Mouse (Mus musculus): ENCODE measurements at regions not wholly inside any gene's neighbourhood (a gene's known extent, or its start where the extent isn't known, plus 50 kb on each side); places are given as distances from the start of the nearest gene placed in this dataset.

- Histone ChIP-seq H3K36me3 (ENCODE audit: insufficient read depth, low read length) (no peaks in the 10 kb centered on the region), H3K27ac (ENCODE audit: low read length) (no peak overlapping the region), H3K9me3 (ENCODE audit: low read length) (no peaks in the 10 kb centered on the region), H3K4me3 (ENCODE audit: low read length) (no peak overlapping the region), H3K4me2 (replicated peaks; ENCODE audit: low read depth, low read length) (no peak overlapping the region; the same call in 1 of the 2 replicates), H3K27me3 (ENCODE audit: insufficient read depth, low read length) (no peaks in the 10 kb centered on the region), H3K4me1 (ENCODE audit: insufficient read depth, low read length) (0 out of 2 replicates have a peak, but pooled peaks cover 5% of the 10 kb centered on the region), H3K9ac (replicated peaks; ENCODE audit: low read length) (no peak overlapping the region)
- peak; percentile 89 for ATAC-seq (ENCODE audit: low FRiP score, low TSS enrichment)
- 9% methylated on average over 7 of the region's 7 CpGs for WGBS
Observed at GRCm38 (mm10) chr12:68599681-68600596, 559.0 kb downstream of the Rps29 start.

- 63% methylated on average over 8 of the region's 8 CpGs for WGBS
- H3K27ac ChIP-seq (ENCODE audit: low read length), result no peak overlapping the region
- no peaks in the 10 kb centered on the region for H3K36me3 ChIP-seq (ENCODE audit: insufficient read depth, low read length)
- H3K4me1 ChIP-seq (ENCODE audit: insufficient read depth, low read length), result 0 out of 2 replicates have a peak, but pooled peaks cover 5% of the 10 kb centered on the region
- no peak for ATAC-seq (ENCODE audit: low FRiP score, low TSS enrichment)
- no peak overlapping the region for H3K9ac ChIP-seq (replicated peaks; ENCODE audit: low read length)
- no peak overlapping the region for H3K4me3 ChIP-seq (ENCODE audit: low read length)
- H3K4me2 ChIP-seq (replicated peaks; ENCODE audit: low read depth, low read length), result no peak overlapping the region
- H3K27me3 ChIP-seq (ENCODE audit: insufficient read depth, low read length), result no peaks in the 10 kb centered on the region
- no peaks in the 10 kb centered on the region for H3K9me3 ChIP-seq (ENCODE audit: low read length)
Observed at GRCm38 (mm10) chr12:68599016-68599616, 559.9 kb downstream of the Rps29 start.

- Histone ChIP-seq H3K4me2 (replicated peaks; ENCODE audit: low read depth, low read length) (no peak overlapping the region), H3K27ac (ENCODE audit: low read length) (no peak overlapping the region), H3K9me3 (ENCODE audit: low read length) (no peaks in the 10 kb centered on the region), H3K36me3 (ENCODE audit: insufficient read depth, low read length) (no peaks in the 10 kb centered on the region), H3K4me1 (ENCODE audit: insufficient read depth, low read length) (peaks cover 3% of the 10 kb centered on the region; the same call in 1 of the 2 replicates), H3K27me3 (ENCODE audit: insufficient read depth, low read length) (no peaks in the 10 kb centered on the region), H3K4me3 (ENCODE audit: low read length) (no peak overlapping the region), H3K9ac (replicated peaks; ENCODE audit: low read length) (no peak overlapping the region)
- WGBS, result 90% methylated on average over 3 of the region's 3 CpGs
- no peak for ATAC-seq (ENCODE audit: low FRiP score, low TSS enrichment)
Observed at GRCm38 (mm10) chr12:68585524-68585872, 573.5 kb downstream of the Rps29 start.

- no peaks in the 10 kb centered on the region for H3K9me3 ChIP-seq (ENCODE audit: low read length)
- no peak overlapping the region for H3K9ac ChIP-seq (replicated peaks; ENCODE audit: low read length)
- peaks cover 3% of the 10 kb centered on the region; the same call in 1 of the 2 replicates for H3K4me1 ChIP-seq (ENCODE audit: insufficient read depth, low read length)
- no peak overlapping the region for H3K27ac ChIP-seq (ENCODE audit: low read length)
- ATAC-seq (ENCODE audit: low FRiP score, low TSS enrichment), result no peak
- no peak overlapping the region for H3K4me2 ChIP-seq (replicated peaks; ENCODE audit: low read depth, low read length)
- no peaks in the 10 kb centered on the region for H3K36me3 ChIP-seq (ENCODE audit: insufficient read depth, low read length)
- H3K27me3 ChIP-seq (ENCODE audit: insufficient read depth, low read length), result no peaks in the 10 kb centered on the region
- H3K4me3 ChIP-seq (ENCODE audit: low read length), result no peak overlapping the region
- WGBS, result 44% methylated on average over 6 of the region's 6 CpGs
Observed at GRCm38 (mm10) chr12:68584786-68585523, 574.0 kb downstream of the Rps29 start.

GRCm38 (mm10) chr12:68579909-68580308 lies 579.1 kb downstream of the Rps29 start:
- ATAC-seq (ENCODE audit: low FRiP score, low TSS enrichment), result no peak
- Histone ChIP-seq H3K36me3 (ENCODE audit: insufficient read depth, low read length) (no peaks in the 10 kb centered on the region), H3K27ac (ENCODE audit: low read length) (no peak overlapping the region), H3K27me3 (ENCODE audit: insufficient read depth, low read length) (no peaks in the 10 kb centered on the region), H3K4me2 (replicated peaks; ENCODE audit: low read depth, low read length) (no peak overlapping the region), H3K9me3 (ENCODE audit: low read length) (no peaks in the 10 kb centered on the region), H3K9ac (replicated peaks; ENCODE audit: low read length) (no peak overlapping the region), H3K4me3 (ENCODE audit: low read length) (no peak overlapping the region), H3K4me1 (ENCODE audit: insufficient read depth, low read length) (peaks cover 5% of the 10 kb centered on the region)
- 61% methylated on average over 5 of the region's 5 CpGs for WGBS

- no peak overlapping the region for H3K4me2 ChIP-seq (replicated peaks; ENCODE audit: low read depth, low read length)
- no peaks in the 10 kb centered on the region for H3K27me3 ChIP-seq (ENCODE audit: insufficient read depth, low read length)
- no peak overlapping the region for H3K4me3 ChIP-seq (ENCODE audit: low read length)
- WGBS, result 59% methylated on average over 6 of the region's 6 CpGs
- H3K4me1 ChIP-seq (ENCODE audit: insufficient read depth, low read length), result peaks cover 3% of the 10 kb centered on the region
- no peak overlapping the region for H3K27ac ChIP-seq (ENCODE audit: low read length)
- H3K9me3 ChIP-seq (ENCODE audit: low read length), result no peaks in the 10 kb centered on the region
- H3K9ac ChIP-seq (replicated peaks; ENCODE audit: low read length), result no peak overlapping the region
- no peak for ATAC-seq (ENCODE audit: low FRiP score, low TSS enrichment)
- H3K36me3 ChIP-seq (ENCODE audit: insufficient read depth, low read length), result no peaks in the 10 kb centered on the region
Observed at GRCm38 (mm10) chr12:68577453-68577852, 581.5 kb downstream of the Rps29 start.

GRCm38 (mm10) chr12:68576855-68577254 lies 582.1 kb downstream of the Rps29 start:
- H3K27me3 ChIP-seq (ENCODE audit: insufficient read depth, low read length), result no peaks in the 10 kb centered on the region
- no peak overlapping the region for H3K4me2 ChIP-seq (replicated peaks; ENCODE audit: low read depth, low read length)
- no peak overlapping the region for H3K9ac ChIP-seq (replicated peaks; ENCODE audit: low read length)
- no peaks in the 10 kb centered on the region for H3K36me3 ChIP-seq (ENCODE audit: insufficient read depth, low read length)
- no peak overlapping the region for H3K4me3 ChIP-seq (ENCODE audit: low read length)
- no peak overlapping the region for H3K27ac ChIP-seq (ENCODE audit: low read length)
- H3K9me3 ChIP-seq (ENCODE audit: low read length), result no peaks in the 10 kb centered on the region
- 27% methylated on average over 7 of the region's 7 CpGs for WGBS
- peaks cover 3% of the 10 kb centered on the region for H3K4me1 ChIP-seq (ENCODE audit: insufficient read depth, low read length)
- ATAC-seq (ENCODE audit: low FRiP score, low TSS enrichment), result peak; percentile 51; the same call in 1 of the 2 replicates

GRCm38 (mm10) chr12:68554943-68555627 lies 603.9 kb downstream of the Rps29 start:
- WGBS, result 62% methylated on average over 7 of the region's 7 CpGs

GRCm38 (mm10) chr12:68554292-68554691 lies 604.7 kb downstream of the Rps29 start:
- H3K9me3 ChIP-seq (ENCODE audit: low read length), result 0 out of 2 replicates have a peak, but pooled peaks cover 2% of the 10 kb centered on the region
- 55% methylated on average over 2 of the region's 2 CpGs for WGBS
- ATAC-seq (ENCODE audit: low FRiP score, low TSS enrichment), result no peak
- no peak overlapping the region for H3K9ac ChIP-seq (replicated peaks; ENCODE audit: low read length)
- no peak overlapping the region for H3K4me2 ChIP-seq (replicated peaks; ENCODE audit: low read depth, low read length)
- H3K27me3 ChIP-seq (ENCODE audit: insufficient read depth, low read length), result no peaks in the 10 kb centered on the region
- H3K36me3 ChIP-seq (ENCODE audit: insufficient read depth, low read length), result no peaks in the 10 kb centered on the region
- no peaks in the 10 kb centered on the region for H3K4me1 ChIP-seq (ENCODE audit: insufficient read depth, low read length)
- H3K4me3 ChIP-seq (ENCODE audit: low read length), result no peak overlapping the region
- no peak overlapping the region for H3K27ac ChIP-seq (ENCODE audit: low read length)

More at GRCm38 (mm10) chr12:68554943-68555627, 603.9 kb downstream of the Rps29 start:
- ATAC-seq (ENCODE audit: low FRiP score, low TSS enrichment), result no peak
- no peak overlapping the region for H3K4me2 ChIP-seq (replicated peaks; ENCODE audit: low read depth, low read length)
- 0 out of 2 replicates have a peak, but pooled peaks cover 2% of the 10 kb centered on the region for H3K9me3 ChIP-seq (ENCODE audit: low read length)
- no peak overlapping the region for H3K27ac ChIP-seq (ENCODE audit: low read length)
- no peaks in the 10 kb centered on the region for H3K27me3 ChIP-seq (ENCODE audit: insufficient read depth, low read length)
- H3K4me3 ChIP-seq (ENCODE audit: low read length), result no peak overlapping the region
- H3K4me1 ChIP-seq (ENCODE audit: insufficient read depth, low read length), result no peaks in the 10 kb centered on the region
- no peaks in the 10 kb centered on the region for H3K36me3 ChIP-seq (ENCODE audit: insufficient read depth, low read length)
- no peak overlapping the region for H3K9ac ChIP-seq (replicated peaks; ENCODE audit: low read length)
